Mouse (Mus musculus) neural tube, embryonic 15.5 days (tissue): Measurements from ENCODE around the gene Srp72. TPM values are rescaled to one million over a fixed set of nuclear protein-coding genes. Genes with fewer than 3 reads are reported as not detected.
"Not testable (repeated sequence)": the region's sequence is repeated elsewhere in the genome, so short reads cannot be mapped to it uniquely, and the experiment has no call there.

Experiments
- ATAC-seq: fragments of 200-750 bp; cut with Nextera tagmentation; 2 replicates; pipeline ENCODE4 v1.8.0; 2017; ENCODE audit warnings: mild to moderate bottlenecking, moderate TSS enrichment, moderate library complexity; ENCODE audit not compliant: low FRiP score
- H3K27ac ChIP-seq: fragments of 300-500 bp; sonication (generic); replicated peaks from 2 replicates; pipeline ENCODE4 v1.5.1; 2015; ENCODE audit warnings: mild to moderate bottlenecking, inconsistent platforms
- H3K27me3 ChIP-seq: fragments of 300-500 bp; sonication (generic); replicated peaks from 2 replicates; pipeline ENCODE4 v1.6.1; 2015; ENCODE audit warnings: inconsistent platforms
- H3K36me3 ChIP-seq: fragments of 300-500 bp; sonication (generic); 2 replicates; pipeline ENCODE4 v1.6.1; 2015; ENCODE audit warnings: inconsistent platforms
- H3K4me1 ChIP-seq: fragments of 300-500 bp; sonication (generic); 2 replicates; pipeline ENCODE4 v1.6.1; 2015; ENCODE audit warnings: inconsistent platforms
- H3K4me2 ChIP-seq: fragments of 300-500 bp; sonication (generic); 2 replicates; pipeline ENCODE4 v1.6.1; 2015; ENCODE audit warnings: inconsistent platforms, mild to moderate bottlenecking, moderate library complexity
- H3K4me3 ChIP-seq: fragments of 300-500 bp; sonication (generic); replicated peaks from 2 replicates; pipeline ENCODE4 v1.5.1; 2015; ENCODE audit warnings: mild to moderate bottlenecking, inconsistent platforms
- H3K9ac ChIP-seq: fragments of 300-500 bp; sonication (generic); replicated peaks from 2 replicates; pipeline ENCODE4 v1.6.1; 2015; ENCODE audit warnings: mild to moderate bottlenecking, inconsistent platforms
- H3K9me3 ChIP-seq: fragments of 300-500 bp; sonication (generic); replicated peaks from 2 replicates; pipeline ENCODE4 v1.6.1; 2016; ENCODE audit warnings: inconsistent platforms
- WGBS: fragments of 180-500 bp; shearing (Covaris S2); methylation state at CpG from one replicate; pipeline ENCODE4 v1.1.7; 2015; ENCODE audit warnings: mixed read lengths; 5-methylcytosine and 5-hydroxymethylcytosine counted together
- polyA plus RNA-seq: library from polyadenylated mRNA; unstranded; fragments of >200 nt; fragmentation: Nextera tagmentation; extraction: Ambion mirVana; gene quantifications from 2 replicates; pipeline ENCODE4 v1.2.1, GENCODE M21; 2015

Gene Srp72
- polyA plus RNA-seq, 1 experiment from 2014 or later: 87.2 TPM

- H3K4me2 ChIP-seq: no peak overlapping the region
- no peaks in the 10 kb centered on the region for H3K9me3 ChIP-seq
- peaks cover 39% of the 10 kb centered on the region for H3K36me3 ChIP-seq
- no peak for ATAC-seq
- 80% methylated on average over 5 of the region's 5 CpGs for WGBS
- H3K4me1 ChIP-seq: peaks cover 11% of the 10 kb centered on the region
- no peak overlapping the region for H3K27ac ChIP-seq
- no peak overlapping the region for H3K9ac ChIP-seq
- H3K4me3 ChIP-seq: no peak overlapping the region
- no peaks in the 10 kb centered on the region for H3K27me3 ChIP-seq
These were observed 5.2 kb upstream of the Srp72 start for GRCm38 (mm10) chr5:76969250-76969649.

GRCm38 (mm10) chr5:76971115-76971514 is 3.4 kb upstream of the Srp72 start:
- not testable (repeated sequence) for H3K27me3 ChIP-seq, ATAC-seq, H3K27ac ChIP-seq, H3K4me2 ChIP-seq, H3K9ac ChIP-seq, H3K9me3 ChIP-seq, H3K4me3 ChIP-seq
- WGBS: 88% methylated on average over 1 of the region's 1 CpGs
- H3K4me1 ChIP-seq: peaks cover 20% of the 10 kb centered on the region
- H3K36me3 ChIP-seq: peaks cover 29% of the 10 kb centered on the region

GRCm38 (mm10) chr5:76973488-76973887 is 995 bp upstream of the Srp72 start:
- Histone ChIP-seq H3K4me3 (peak overlapping the region; percentile 97), H3K27ac (no peak overlapping the region), H3K9me3 (no peaks in the 10 kb centered on the region), H3K27me3 (no peaks in the 10 kb centered on the region), H3K4me2 (peak overlapping the region; percentile 90), H3K9ac (peak overlapping the region; percentile 83; the same call in 1 of the 2 replicates), H3K36me3 (peaks cover 22% of the 10 kb centered on the region), H3K4me1 (peaks cover 24% of the 10 kb centered on the region)
- 72% methylated on average over 3 of the region's 3 CpGs for WGBS
- ATAC-seq: no peak

GRCm38 (mm10) chr5:76974207-76974553 is 303 bp upstream of the Srp72 start:
- no peaks in the 10 kb centered on the region for H3K27me3 ChIP-seq
- WGBS: 3% methylated on average over 17 of the region's 17 CpGs
- peak overlapping the region; percentile 58 for H3K27ac ChIP-seq
- H3K36me3 ChIP-seq: peaks cover 16% of the 10 kb centered on the region
- peaks cover 24% of the 10 kb centered on the region for H3K4me1 ChIP-seq
- H3K9ac ChIP-seq: peak overlapping the region; percentile 83
- H3K4me3 ChIP-seq: peak overlapping the region; percentile 97
- ATAC-seq: peak; percentile 54; the same call in 1 of the 2 replicates
- H3K4me2 ChIP-seq: peak overlapping the region; percentile 90
- no peaks in the 10 kb centered on the region for H3K9me3 ChIP-seq

- peaks cover 20% of the 10 kb centered on the region for H3K36me3 ChIP-seq
- no peaks in the 10 kb centered on the region for H3K27me3 ChIP-seq
- ATAC-seq: no peak
- no peaks in the 10 kb centered on the region for H3K9me3 ChIP-seq
- H3K4me3 ChIP-seq: peak overlapping the region; percentile 97
- peak overlapping the region; percentile 90 for H3K4me2 ChIP-seq
- WGBS: 87% methylated on average over 8 of the region's 8 CpGs
- H3K27ac ChIP-seq: no peak overlapping the region
- H3K4me1 ChIP-seq: peaks cover 24% of the 10 kb centered on the region
- H3K9ac ChIP-seq: no peak overlapping the region
These were observed 1.3 kb downstream of the Srp72 start for GRCm38 (mm10) chr5:76975736-76976135.

GRCm38 (mm10) chr5:76984015-76984414 is 9.5 kb downstream of the Srp72 start:
- Histone ChIP-seq H3K4me2 (no peak overlapping the region), H3K4me1 (no peaks in the 10 kb centered on the region), H3K4me3 (no peak overlapping the region), H3K36me3 (peaks cover 73% of the 10 kb centered on the region), H3K9ac (no peak overlapping the region), H3K27me3 (no peaks in the 10 kb centered on the region), H3K27ac (no peak overlapping the region), H3K9me3 (no peaks in the 10 kb centered on the region)
- WGBS: 97% methylated on average over 11 of the region's 11 CpGs
- ATAC-seq: no peak

- no peak for ATAC-seq
- Histone ChIP-seq H3K27me3 (no peaks in the 10 kb centered on the region), H3K9ac (no peak overlapping the region), H3K4me1 (no peaks in the 10 kb centered on the region), H3K27ac (no peak overlapping the region), H3K4me2 (no peak overlapping the region), H3K36me3 (peaks cover 79% of the 10 kb centered on the region), H3K9me3 (no peaks in the 10 kb centered on the region), H3K4me3 (no peak overlapping the region)
- 100% methylated on average over 3 of the region's 3 CpGs for WGBS
These were observed 16.3 kb downstream of the Srp72 start for GRCm38 (mm10) chr5:76990789-76991188.

GRCm38 (mm10) chr5:76993174-76993814 is 18.8 kb downstream of the Srp72 start:
- Histone ChIP-seq H3K27ac (no peak overlapping the region), H3K9ac (no peak overlapping the region), H3K9me3 (no peaks in the 10 kb centered on the region), H3K27me3 (no peaks in the 10 kb centered on the region), H3K4me1 (no peaks in the 10 kb centered on the region), H3K4me2 (no peak overlapping the region), H3K4me3 (no peak overlapping the region), H3K36me3 (peaks cover 84% of the 10 kb centered on the region)
- 94% methylated on average over 5 of the region's 5 CpGs for WGBS
- no peak for ATAC-seq

- no peak overlapping the region for H3K4me2 ChIP-seq
- 54% methylated on average over 5 of the region's 5 CpGs for WGBS
- H3K27ac ChIP-seq: no peak overlapping the region
- no peaks in the 10 kb centered on the region for H3K4me1 ChIP-seq
- no peak overlapping the region for H3K9ac ChIP-seq
- peak; percentile 61; the same call in 1 of the 2 replicates for ATAC-seq
- H3K9me3 ChIP-seq: no peaks in the 10 kb centered on the region
- H3K27me3 ChIP-seq: no peaks in the 10 kb centered on the region
- no peak overlapping the region for H3K4me3 ChIP-seq
- peaks cover 55% of the 10 kb centered on the region for H3K36me3 ChIP-seq
These were observed 23.9 kb downstream of the Srp72 start for GRCm38 (mm10) chr5:76998416-76998815.

- no peaks in the 10 kb centered on the region for H3K27me3 ChIP-seq
- no peak overlapping the region for H3K4me3 ChIP-seq
- WGBS: 92% methylated on average over 17 of the region's 17 CpGs
- H3K36me3 ChIP-seq: peaks cover 30% of the 10 kb centered on the region
- no peak overlapping the region for H3K9ac ChIP-seq
- ATAC-seq: no peak
- no peak overlapping the region for H3K4me2 ChIP-seq
- no peak overlapping the region for H3K27ac ChIP-seq
- H3K4me1 ChIP-seq: no peaks in the 10 kb centered on the region
- H3K9me3 ChIP-seq: no peaks in the 10 kb centered on the region
These were observed 26.7 kb downstream of the Srp72 start for GRCm38 (mm10) chr5:77001192-77001591.

- no peak within 1 kb of the TSS for H3K9ac ChIP-seq
- no peaks in the 10 kb centered on the region for H3K9me3 ChIP-seq
- ATAC-seq: no peak
- no peak within 1 kb of the TSS for H3K4me2 ChIP-seq
- H3K4me1 ChIP-seq: no peaks in the 10 kb centered on the region
- no peak within 1 kb of the TSS for H3K27ac ChIP-seq
- WGBS: 93% methylated on average over 6 of the region's 6 CpGs
- peaks cover 6% of the 10 kb centered on the region; the same call in 1 of the 2 replicates for H3K36me3 ChIP-seq
- H3K27me3 ChIP-seq: no peaks in the 10 kb centered on the region
- no peak within 1 kb of the TSS for H3K4me3 ChIP-seq
These were observed 29.8 kb downstream of the Srp72 start, which contains the start of gene Arl9 for GRCm38 (mm10) chr5:77004051-77004821. Arl9 (plus strand) TSS chr5:77004055.

GRCm38 (mm10) chr5:77010352-77010751 is 35.9 kb downstream of the Srp72 start:
- ATAC-seq: no peak
- no peaks in the 10 kb centered on the region for H3K36me3 ChIP-seq
- no peak overlapping the region for H3K4me3 ChIP-seq
- no peaks in the 10 kb centered on the region for H3K4me1 ChIP-seq
- H3K9ac ChIP-seq: no peak overlapping the region
- H3K27ac ChIP-seq: no peak overlapping the region
- WGBS: 93% methylated on average over 9 of the region's 9 CpGs
- no peak overlapping the region for H3K4me2 ChIP-seq
- no peaks in the 10 kb centered on the region; the same call in 1 of the 2 replicates for H3K27me3 ChIP-seq
- H3K9me3 ChIP-seq: no peaks in the 10 kb centered on the region
